Mouse (Mus musculus): ENCODE data around the gene Foxp2.

Foxp2 gene

GRCm38 (mm10) chr6:14901183-14901970 is at the start of gene Foxp2:
Foxp2 (plus strand) TSS chr6:14901349.
- no peak for DNase-seq (ENCODE audit: low spot score in 2 of 2)

DNA sequence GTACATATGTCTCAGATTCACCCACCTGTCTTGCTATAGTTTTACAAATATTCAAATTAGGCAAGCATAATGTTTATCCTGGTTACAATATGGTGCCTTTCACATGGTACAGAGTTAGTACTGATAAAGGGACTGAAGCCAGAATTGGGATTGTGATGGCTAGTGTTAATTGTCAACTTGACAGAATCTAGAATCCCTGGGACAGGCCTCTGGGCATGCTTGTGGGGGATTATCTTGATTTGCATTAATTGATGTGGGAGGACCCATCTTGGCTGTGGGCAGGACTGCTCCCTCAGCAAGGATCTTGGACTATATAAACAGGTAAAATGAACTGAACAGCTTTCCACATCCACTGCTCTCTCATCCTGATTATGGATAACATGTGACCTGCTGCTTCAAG is 15.9 kb upstream of the Foxp2 start:
- no peak for DNase-seq (ENCODE audit: low spot score in 2 of 2)

DNA sequence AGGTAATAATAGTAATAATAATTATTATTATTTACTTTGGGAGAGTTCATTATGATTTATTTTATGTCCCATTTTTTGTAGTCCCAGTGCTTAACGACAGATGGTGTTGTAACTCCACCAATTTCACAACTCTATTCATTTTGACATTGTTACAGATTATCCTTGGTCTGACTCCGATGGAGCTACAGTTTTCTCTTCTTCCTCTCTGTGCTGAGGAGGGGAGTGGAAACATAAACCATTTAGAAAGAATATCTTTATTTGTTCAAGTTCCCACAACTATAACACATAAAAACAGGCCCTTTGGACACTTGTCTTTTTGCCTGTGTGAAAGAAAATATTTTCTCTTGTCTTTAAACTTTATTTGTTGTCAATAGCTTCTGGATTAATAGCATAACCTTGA is 4.1 kb upstream of the Foxp2 start:
- no peak for DNase-seq (ENCODE audit: low spot score in 2 of 2)

GRCm38 (mm10) chr6:14898096-14898855 is 2.9 kb upstream of the Foxp2 start:
- DNase-seq (ENCODE audit: low spot score in 2 of 2) = no peak

DNA sequence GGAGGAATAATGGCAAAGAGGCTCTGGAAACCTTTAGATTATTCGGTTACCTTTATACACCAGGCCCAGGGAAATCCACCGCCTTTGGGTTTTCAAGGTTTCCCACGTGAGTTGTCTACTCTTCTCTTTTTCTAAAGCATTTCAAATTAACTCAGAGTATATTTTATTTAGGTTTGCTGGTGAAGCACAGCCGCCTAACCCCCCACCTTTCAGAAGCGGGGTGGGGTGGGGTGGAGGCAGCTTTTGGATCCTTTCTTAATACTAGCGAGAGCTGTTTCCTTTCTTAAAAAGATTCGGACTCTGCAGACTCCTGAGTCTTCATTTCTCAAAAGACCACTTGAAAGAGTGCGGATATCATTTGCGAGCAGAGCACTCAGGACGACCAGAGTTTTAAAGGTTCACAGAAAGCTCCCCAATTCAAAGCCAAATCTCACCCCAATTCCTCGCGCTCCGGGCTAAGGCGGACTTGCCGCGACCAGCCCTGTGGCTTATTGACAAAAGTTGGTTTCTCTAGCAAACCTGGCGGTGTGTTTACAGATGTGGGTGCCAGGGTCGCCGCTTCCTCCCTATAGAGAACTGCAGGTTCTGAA is 2.0 kb upstream of the Foxp2 start:
- DNase-seq (ENCODE audit: low spot score in 2 of 2) = no peak

GRCm38 (mm10) chr6:14899936-14900578 is 1.1 kb upstream of the Foxp2 start:
- no peak for DNase-seq (ENCODE audit: low spot score in 2 of 2)

DNA sequence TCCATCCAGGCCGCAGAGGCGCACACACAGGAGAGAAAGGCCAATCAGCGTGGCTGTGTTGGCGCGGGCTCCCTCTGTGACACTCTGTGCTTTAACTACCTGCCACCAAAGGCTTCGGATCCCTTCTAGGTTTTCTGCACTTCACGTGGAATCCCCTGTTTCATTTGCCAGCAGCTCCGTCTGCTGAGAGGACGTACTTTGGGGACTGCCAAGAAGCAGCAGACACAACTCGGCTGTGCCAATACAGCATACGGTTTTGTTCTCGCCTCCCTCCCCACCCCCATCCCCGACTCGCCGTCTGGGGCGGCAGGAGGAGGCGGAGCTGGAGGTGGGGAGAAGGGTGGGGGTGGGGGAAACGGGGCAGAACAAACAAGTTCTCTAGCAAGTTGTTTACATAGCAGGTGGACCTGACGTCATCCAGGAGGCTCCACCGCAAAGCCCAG is 549 bp upstream of the Foxp2 start:
- no peak for DNase-seq (ENCODE audit: low spot score in 2 of 2)

- no peak for DNase-seq (ENCODE audit: low spot score in 2 of 2)
Measured at GRCm38 (mm10) chr6:14901971-14902670, 972 bp downstream of the Foxp2 start.

GRCm38 (mm10) chr6:14903271-14903965 is 2.3 kb downstream of the Foxp2 start:
- DNase-seq (ENCODE audit: low spot score in 2 of 2) = no peak

- no peak for DNase-seq (ENCODE audit: low spot score in 2 of 2)
Measured at GRCm38 (mm10) chr6:14915066-14915465, 13.9 kb downstream of the Foxp2 start.

GRCm38 (mm10) chr6:14922704-14923103 is 21.6 kb downstream of the Foxp2 start:
- DNase-seq (ENCODE audit: low spot score in 2 of 2) = no peak

DNA sequence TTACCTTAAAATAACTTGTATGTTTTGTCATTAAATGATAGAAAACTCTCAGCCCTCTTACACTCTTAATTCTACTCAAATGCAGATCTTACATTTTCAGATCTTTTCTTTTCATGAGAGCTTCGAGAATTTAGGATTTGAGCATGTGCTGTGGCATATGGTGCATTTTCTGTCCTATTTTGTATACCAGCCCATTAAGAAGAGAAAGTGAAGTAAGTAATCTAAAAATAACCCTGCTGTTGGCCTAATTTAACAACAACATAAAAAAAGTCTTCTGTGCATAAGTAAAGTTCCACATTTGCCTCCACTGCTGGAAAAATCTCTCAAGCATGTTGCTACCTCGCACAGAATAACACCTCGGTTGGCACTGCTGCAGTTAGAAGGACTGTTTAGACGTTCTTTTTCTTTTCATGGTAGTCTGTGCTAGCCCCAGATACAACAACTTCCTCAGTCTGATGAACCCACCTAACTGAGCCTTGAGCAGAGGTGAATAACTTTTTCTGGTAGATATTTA is 23.9 kb downstream of the Foxp2 start:
- no peak for DNase-seq (ENCODE audit: low spot score in 2 of 2)

- DNase-seq (ENCODE audit: low spot score in 2 of 2) = no peak
Measured at GRCm38 (mm10) chr6:14951060-14951459, 49.9 kb downstream of the Foxp2 start.

DNA sequence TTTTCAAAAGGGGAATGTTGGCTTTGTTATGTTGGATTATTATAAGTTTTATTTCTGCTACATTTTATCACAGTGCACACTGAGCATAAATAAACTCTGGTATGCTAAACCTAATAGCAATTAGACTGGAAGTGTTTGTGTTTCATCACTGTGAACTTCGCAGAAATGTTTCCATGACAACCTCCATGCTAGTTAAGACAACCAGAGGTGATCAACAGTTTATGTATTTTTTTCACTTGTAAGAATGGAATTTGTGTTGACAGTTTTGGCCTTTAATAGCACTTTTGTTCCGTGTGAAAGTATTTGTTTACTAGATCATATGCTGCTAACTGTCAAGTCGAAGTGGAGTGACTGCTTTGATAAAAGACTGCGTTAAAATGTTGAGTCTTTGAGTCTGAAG is 51.6 kb downstream of the Foxp2 start:
- DNase-seq (ENCODE audit: low spot score in 2 of 2) = no peak

DNA sequence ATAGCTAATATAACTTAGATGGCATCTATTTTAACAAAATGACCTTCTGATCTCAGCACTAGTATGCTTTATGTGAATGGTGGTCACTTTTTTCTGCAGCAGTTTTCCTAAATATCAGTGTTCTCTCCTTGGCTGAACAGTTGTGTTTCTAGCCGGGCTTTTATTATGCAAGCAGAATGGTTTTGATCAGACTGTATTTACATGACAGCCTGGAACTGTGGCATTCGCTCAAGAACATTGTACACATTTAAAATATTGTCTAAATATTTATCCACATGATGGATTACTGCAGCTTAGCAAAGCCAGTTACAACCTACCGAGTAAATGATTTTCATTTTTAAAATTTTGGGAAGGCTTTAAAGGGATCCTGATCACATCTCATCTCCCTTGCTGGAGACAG is 75.9 kb downstream of the Foxp2 start:
- no peak for DNase-seq (ENCODE audit: low spot score in 2 of 2)

DNA sequence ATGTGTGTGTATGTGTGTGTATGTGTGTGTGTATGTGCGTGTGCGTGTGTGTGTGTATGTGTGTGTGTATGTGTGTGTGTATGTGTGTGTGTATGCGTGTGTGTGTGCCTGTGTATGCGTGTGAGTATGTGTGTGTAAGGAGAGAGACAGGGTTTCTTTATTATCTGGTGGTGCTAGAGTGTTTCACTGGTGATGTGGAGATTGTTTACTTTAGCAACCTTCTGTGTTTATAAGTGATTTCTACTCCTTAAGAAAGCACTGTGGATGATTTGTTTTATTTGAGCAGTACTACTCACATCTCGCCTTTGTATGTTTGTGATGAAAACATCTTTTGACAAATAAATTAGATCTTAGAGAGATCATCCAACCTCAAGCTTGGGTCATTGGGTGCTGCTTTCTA is 77.1 kb downstream of the Foxp2 start:
- no peak for DNase-seq (ENCODE audit: low spot score in 2 of 2)

GRCm38 (mm10) chr6:15008113-15008512 is 107.0 kb downstream of the Foxp2 start:
- DNase-seq (ENCODE audit: low spot score in 2 of 2) = no peak

GRCm38 (mm10) chr6:15028488-15028887 is 127.3 kb downstream of the Foxp2 start:
- DNase-seq (ENCODE audit: low spot score in 2 of 2) = no peak

DNA sequence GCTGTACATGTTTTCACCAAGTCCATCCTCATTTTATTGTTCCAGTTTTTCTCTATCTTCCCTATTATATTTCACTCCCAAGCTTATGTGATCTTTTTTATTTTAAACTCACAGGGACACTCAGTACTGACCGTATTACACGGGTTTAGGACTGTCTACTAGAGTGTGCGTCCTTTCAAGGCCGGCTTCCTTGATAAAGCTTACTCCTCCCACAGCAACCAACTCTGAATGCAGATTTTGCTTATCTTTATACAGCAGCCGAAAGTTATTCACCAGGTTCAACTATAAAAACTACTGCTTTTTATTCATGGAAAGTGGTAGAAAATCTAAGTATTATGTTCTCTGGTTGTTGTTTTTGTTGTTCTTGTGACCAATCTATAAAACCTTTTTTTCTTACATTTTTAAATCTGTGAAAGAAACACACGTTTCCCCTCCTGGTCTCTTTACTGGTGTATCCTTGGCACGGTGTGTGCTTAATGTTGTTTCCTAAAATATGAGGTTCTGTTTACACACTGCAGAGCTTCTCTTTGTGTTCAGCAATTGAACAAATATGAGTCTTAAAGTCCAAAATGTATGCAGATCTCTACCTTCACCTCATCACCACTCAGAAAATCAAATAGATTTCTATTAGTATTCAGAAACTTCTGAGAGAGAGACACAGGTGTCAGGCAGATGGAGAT is 128.4 kb downstream of the Foxp2 start:
- no peak for DNase-seq (ENCODE audit: low spot score in 2 of 2)

GRCm38 (mm10) chr6:15063246-15063645 is 162.1 kb downstream of the Foxp2 start:
- DNase-seq (ENCODE audit: low spot score in 2 of 2) = no peak

Data from spleen, postnatal 4 days (tissue).